Mouse (Mus musculus) frontal cortex, postnatal 36 days (tissue): Measurements from ENCODE around the gene Zbtb38.

Source experiments
- DNase-seq, 2 experiments: peaks; one replicate each; pipeline ENCODE4 v3.0.0; 2022; ENCODE audit warnings: low spot score in 2 of 2

Gene Zbtb38

GRCm38 (mm10) chr9:96752603-96753114 is at the start of gene Zbtb38:
Gene Zbtb38, minus strand, starts transcription at chr9:96752831.
- peak; percentile 44 to 63 for DNase-seq

- peak in 1 of 2 experiments; percentile 10 for DNase-seq
These were observed 47.6 kb upstream of the Zbtb38 start for GRCm38 (mm10) chr9:96800131-96800825.

- no peak for DNase-seq
These were observed 44.7 kb upstream of the Zbtb38 start for GRCm38 (mm10) chr9:96797311-96797710.

GRCm38 (mm10) chr9:96795399-96795928 is 42.8 kb upstream of the Zbtb38 start:
- peak; percentile 45 to 46 for DNase-seq

- DNase-seq: no peak
These were observed 42.0 kb upstream of the Zbtb38 start for GRCm38 (mm10) chr9:96794601-96795000.

- DNase-seq: no peak
These were observed 39.9 kb upstream of the Zbtb38 start for GRCm38 (mm10) chr9:96792543-96792942.

- no peak for DNase-seq
These were observed 37.9 kb upstream of the Zbtb38 start for GRCm38 (mm10) chr9:96790389-96791007.

- no peak for DNase-seq
These were observed 37.3 kb upstream of the Zbtb38 start for GRCm38 (mm10) chr9:96789906-96790305.

- DNase-seq: no peak
These were observed 35.2 kb upstream of the Zbtb38 start for GRCm38 (mm10) chr9:96787797-96788196.

- DNase-seq: no peak
These were observed 33.3 kb upstream of the Zbtb38 start for GRCm38 (mm10) chr9:96785871-96786342.

GRCm38 (mm10) chr9:96785187-96785586 is 32.6 kb upstream of the Zbtb38 start:
- no peak for DNase-seq

GRCm38 (mm10) chr9:96783667-96784066 is 31.0 kb upstream of the Zbtb38 start:
- DNase-seq: no peak

- no peak for DNase-seq
These were observed 30.6 kb upstream of the Zbtb38 start for GRCm38 (mm10) chr9:96783258-96783657.

GRCm38 (mm10) chr9:96782062-96782461 is 29.4 kb upstream of the Zbtb38 start:
- DNase-seq: peak in 1 of 2 experiments; percentile 8

- no peak for DNase-seq
These were observed 20.5 kb upstream of the Zbtb38 start for GRCm38 (mm10) chr9:96773146-96773545.

GRCm38 (mm10) chr9:96770443-96770842 is 17.8 kb upstream of the Zbtb38 start:
- no peak for DNase-seq

- DNase-seq: no peak
These were observed 17.0 kb upstream of the Zbtb38 start for GRCm38 (mm10) chr9:96769651-96770050.

- DNase-seq: no peak
These were observed 15.2 kb upstream of the Zbtb38 start for GRCm38 (mm10) chr9:96767874-96768273.

GRCm38 (mm10) chr9:96766078-96766477 is 13.4 kb upstream of the Zbtb38 start:
- no peak for DNase-seq

- no peak for DNase-seq
These were observed 12.8 kb upstream of the Zbtb38 start for GRCm38 (mm10) chr9:96765410-96765809.

GRCm38 (mm10) chr9:96763847-96764631 is 11.4 kb upstream of the Zbtb38 start:
- no peak for DNase-seq

GRCm38 (mm10) chr9:96763025-96763424 is 10.4 kb upstream of the Zbtb38 start:
- DNase-seq: no peak
